Mouse (Mus musculus) megakaryocyte, embryonic 14.5 days (primary cell): ENCODE measurements at regions not wholly inside any gene's neighbourhood (a gene's known extent, or its start where the extent isn't known, plus 50 kb on each side); places are given as distances from the start of the nearest gene placed in this dataset.

ENCODE experiments used
- FLI1 ChIP-seq: IDR thresholded peaks from 2 replicates; pipeline ENCODE4 v1.6.1; 2012; ENCODE audit warnings: low read length, inconsistent platforms, mixed read lengths
- GATA1 ChIP-seq: IDR thresholded peaks from 3 replicates; pipeline ENCODE4 v1.6.1; 2012; ENCODE audit warnings: mixed read lengths, low read length, inconsistent platforms, borderline replicate concordance

DNA sequence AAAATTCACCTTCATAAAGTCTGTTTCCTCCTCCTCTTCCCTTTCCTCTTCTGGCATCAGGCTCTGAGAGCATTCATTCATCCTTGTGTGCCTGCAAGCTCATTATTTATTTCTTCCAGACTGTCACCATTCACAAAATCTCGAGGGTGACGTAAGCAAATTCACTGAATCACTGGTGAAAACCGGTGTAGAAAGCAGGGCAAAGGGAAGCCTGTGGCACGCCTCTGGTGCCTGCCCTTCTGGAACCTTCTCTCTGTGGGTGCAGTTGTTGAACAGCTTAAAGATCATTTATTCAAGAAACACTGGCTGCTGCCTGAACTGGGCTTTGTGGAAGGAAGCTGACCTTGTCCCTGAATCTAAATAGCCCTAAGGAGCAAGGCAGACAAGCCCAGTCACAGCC lies 177.0 kb downstream of the Slc38a4 start:
- no peak for TF ChIP-seq GATA1
- TF ChIP-seq FLI1, result no peak
